Mouse (Mus musculus) right cerebral cortex, postnatal 4 days (tissue): Measurements from ENCODE around the gene Hpf1.

ENCODE experiments used
- DNase-seq: peaks from one replicate; pipeline ENCODE4 v3.0.0-alpha.2; 2022

Gene Hpf1

DNA sequence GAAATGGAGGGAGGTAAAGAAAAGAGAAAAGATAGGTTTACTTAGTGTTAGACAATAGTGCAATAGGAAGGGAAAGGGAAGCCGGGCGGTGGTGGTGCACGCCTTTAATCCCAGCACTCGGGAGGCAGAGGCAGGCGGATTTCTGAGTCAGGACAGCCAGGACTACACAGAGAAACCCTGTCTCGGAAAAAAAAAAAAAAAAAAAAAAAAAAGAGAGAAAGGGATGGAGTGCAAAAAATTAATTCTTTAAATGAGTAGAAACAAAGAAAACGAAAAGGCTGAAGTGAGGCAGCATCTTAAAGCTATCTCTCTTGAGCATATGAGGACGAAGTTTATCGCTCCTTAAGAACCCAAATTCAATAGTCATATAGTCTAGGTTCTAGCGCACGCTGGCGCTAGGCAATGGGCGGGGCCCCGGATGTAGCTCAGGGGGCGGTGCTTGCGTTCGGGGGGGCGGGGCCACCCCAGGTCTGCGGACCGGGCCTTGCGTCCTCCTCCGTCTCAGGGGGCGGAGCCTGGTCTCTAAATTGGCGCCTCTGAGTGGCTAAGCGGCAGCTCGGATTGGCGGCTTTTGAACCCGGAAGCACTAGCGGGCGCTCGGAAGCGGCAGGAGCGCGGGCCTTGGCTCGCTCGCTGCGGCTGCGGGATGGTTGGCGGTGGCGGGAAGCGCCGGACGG lies at the start of gene Hpf1:
Hpf1 (plus strand) TSS at position 576 of the 677 bp plus-strand sequence.
- peak; percentile 90 for DNase-seq

DNA sequence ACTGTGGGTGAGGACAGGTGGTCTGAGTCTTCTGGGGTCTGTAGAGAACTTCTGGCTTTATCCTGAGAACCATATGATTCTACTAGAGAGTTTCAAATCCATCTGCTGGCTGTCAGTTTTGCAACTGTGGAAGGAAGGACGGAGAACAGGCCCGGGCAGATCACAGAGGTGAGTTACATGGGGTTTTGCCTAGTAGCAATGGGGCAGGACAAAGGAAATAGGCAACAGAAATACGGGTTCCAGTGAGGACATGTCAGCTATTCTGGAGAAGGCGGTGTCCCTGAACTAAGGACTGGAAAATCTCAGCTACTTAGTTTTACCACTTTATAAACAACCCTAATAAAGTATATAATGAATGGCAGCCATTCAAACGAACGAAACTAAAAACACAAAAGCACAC lies 47.8 kb upstream of the Hpf1 start:
- no peak for DNase-seq

DNA sequence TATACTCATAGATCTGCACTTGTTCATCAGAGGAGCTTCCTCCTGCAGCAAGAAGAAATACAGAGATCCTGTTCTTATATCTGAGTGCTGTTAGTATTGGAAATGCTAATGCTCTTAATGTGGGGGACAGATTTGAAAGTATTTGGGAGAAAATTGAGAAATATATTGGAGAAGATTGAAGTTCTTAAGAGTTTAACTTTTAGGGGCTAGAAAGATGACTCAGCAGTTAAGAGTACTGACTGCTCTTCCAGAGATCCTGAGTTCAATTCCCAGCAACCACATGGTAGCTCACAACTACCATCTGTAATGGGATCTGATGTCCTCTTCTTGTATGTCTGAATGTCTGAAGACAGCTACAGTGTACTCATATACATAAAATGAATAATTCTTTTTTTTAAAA lies 32.7 kb upstream of the Hpf1 start:
- DNase-seq: no peak

DNA sequence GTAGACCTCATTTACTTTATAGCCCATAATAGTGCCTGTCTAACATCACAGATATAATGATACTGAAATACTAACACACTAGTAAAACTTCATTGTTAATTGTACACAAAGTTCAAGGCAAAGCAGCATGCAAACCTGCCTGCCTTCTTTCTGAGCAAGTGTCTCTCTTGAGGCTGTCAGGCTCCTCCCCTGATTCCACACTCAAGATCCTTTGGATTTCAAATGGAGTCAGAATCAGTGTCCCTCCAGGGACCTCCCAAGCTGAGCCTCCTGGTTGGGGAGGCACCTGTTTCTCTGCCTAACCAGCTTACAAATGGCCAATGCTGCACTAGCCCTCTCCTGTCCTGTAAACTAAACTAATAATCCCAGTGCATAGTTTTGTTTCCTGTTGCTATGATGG lies 32.1 kb upstream of the Hpf1 start:
- DNase-seq: no peak

DNA sequence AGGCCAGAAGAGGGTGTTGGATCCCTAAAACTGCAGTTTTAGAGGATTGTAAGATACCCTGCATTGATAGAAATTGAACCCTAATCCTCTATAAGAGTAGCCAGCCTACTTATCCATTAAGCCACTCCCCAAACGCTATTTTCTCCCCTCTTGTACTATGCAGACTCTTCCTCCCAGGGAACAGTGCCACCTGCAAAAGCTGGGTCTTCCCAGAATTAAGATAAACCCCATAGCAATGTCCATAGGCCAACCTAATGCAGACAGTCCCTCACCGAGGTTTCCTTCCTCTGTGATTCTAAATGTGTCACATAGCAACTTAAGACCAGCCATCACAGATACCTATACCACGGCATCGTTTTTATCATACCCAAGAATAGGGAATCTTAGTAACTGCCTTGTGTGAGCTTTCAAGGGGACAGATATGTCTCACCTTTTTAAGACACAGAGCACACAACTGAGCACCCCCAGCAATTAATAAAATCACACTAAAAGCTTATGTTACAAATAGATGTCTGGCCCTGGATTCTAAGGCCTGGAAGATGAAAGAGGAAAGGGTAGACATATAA lies 31.2 kb upstream of the Hpf1 start:
- no peak for DNase-seq

DNA sequence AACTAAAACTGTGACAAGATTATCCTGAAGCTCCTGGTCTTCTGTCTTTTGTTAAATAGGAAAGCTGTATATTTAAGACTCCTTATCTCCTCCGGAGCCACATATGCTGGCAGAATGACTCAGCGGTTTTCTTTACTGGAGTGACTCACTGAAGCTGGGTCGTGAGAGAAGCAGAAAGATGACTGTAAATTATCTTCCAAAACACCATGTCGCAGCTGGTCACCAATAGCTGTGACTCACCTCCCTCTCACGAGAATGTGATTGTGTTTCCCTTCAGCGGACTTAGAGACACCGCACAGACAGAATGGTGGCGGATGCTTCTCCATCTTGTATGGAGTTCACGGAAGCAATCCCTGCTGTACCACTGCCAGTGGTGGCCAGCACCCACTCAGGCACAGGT lies 30.6 kb upstream of the Hpf1 start:
- DNase-seq: no peak

DNA sequence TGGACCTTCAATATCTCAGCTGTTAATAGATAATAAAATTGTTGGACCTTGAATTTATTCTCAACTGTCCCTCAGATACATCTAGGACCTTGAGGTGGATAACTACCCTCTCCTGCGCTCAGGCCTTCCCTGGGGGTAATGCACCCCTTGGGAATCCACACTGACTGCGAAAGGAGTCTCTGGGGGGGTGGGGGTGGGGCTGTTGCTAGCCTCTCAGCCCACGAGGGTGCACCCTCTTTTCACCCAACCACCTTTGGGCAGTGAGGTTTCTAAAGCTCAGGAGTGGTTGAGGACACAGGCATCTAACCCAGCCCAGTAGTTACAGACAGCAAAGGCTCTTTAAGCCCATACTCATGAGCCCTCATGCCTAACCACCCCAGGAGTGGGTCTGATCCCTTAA lies 29.5 kb upstream of the Hpf1 start:
- no peak for DNase-seq

DNA sequence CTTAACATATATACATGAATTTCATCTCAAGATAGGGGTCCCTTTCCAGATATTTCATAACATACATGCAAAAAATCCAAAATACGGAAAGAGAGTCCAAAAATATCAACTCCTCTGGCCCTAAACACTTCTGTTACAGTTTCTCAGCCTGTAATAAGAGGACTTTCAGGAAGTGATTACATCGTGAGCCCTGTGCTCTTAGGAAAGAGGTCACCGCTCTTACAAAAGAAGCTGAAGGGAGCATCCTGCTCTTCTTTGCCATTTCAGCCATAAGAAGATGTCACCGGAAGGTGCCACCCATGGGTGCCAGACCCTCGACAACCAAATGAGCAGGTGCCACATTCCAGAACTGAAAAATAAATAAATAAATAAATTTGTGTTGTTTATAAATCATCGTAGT lies 28.4 kb upstream of the Hpf1 start:
- DNase-seq: no peak

DNA sequence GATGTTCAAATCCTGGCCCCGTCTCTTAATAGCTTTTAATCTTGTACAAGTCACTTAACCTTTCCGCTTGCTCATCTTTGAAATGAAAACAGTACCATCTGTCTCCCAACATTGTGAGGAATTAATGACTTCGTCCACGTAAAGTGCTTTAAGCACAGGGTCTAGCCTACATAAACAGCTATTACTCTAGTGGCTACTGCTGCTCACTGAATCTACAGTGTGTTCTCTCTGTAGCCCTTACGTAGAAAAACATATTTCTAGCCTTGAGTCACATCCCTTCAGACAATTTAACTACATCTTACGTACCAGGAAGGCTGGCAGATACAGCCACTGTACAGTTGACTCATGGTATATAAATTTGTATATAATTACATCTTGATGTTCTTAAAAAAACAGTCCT lies 25.3 kb upstream of the Hpf1 start:
- no peak for DNase-seq

DNA sequence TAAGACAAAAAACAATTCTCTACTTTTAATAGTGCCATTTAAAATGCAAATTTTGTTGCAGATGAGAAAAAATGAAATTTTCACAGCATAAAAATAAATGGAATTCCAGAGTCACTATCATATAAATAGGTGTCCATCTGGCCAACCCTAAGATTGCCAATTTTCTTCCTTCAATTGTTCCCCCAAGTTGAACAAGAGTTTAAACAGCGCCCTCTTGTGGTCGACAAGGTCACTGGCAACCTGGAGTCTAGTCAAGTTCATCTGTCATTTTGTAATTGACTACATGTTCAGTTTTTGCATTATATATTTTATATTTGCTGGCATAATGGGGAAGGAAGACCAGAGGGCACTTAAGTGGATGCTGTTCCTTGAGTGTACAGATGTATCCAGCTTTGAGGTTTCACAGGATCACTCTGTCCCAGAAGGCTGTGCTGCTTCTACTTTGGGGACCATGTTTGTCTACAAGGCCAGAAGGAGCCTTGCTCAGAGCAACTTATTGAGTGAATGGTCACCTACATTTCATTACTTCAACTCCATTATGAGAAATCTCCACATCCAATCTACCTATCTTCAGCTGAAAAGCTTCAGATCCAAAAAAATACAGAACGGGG lies 24.6 kb upstream of the Hpf1 start:
- peak; percentile 75 for DNase-seq

DNA sequence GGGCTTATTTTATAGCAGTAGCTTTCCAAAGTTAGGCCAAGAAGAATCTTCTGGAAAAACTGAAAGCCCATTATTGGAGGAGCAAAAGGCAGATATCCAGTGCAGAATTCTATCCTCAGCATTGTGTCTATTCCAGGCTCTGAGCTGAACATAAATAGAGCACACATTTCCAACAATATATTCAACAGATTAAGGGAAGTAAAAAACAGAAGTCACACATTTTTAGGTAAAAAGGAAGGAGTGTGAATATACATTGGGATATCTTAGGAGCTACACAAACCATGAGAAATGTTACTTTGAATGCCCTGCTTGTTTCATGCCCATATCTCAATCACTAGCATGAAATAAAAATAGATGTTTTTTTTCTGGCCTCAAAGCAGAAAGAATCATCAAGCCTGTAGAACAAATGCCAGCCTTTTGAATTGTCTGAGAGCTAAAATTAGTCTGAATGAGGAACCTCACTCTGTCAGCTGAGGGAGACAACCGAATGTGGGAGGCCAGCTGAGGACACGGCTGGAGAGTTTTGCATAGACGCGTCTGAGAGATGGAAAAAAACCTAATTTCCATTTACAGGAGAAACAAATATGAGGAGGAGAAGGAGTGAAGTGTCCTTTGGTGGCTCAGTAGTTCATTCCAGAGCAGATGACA lies 22.6 kb upstream of the Hpf1 start:
- no peak for DNase-seq

DNA sequence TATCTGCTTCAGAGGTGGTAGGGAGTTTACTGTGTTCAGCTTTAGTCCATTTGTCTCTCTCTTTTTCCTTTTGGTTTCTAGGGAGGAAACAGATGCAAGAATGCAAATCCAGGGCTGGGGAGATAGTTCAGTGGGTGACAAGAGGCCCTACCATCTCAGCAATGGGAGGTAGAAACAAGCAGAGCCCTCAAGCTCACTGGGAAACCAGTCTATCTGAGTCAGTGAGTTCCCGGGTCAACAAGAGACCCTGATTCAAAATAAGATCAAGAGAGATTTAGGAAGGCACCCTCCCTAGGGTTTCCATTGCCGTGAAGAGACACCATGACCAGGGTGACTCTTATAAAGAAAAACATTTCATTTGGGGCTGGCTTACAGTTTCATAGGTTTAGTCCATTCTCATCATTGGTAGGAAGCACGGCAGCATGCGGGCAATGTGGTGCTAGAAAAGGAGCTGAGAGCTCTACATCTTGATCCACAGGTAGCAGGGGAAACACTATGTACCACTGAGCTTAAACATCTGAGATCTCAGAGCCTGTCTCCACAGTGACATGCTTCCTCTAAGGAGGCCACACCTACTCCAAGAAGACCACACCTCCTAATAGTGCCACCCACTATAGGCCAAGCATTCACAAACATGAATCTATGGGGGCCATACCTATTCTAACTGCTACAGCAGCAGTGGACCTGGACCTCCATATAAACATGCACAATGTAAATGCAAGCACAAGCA lies 21.8 kb upstream of the Hpf1 start:
- DNase-seq: no peak

DNA sequence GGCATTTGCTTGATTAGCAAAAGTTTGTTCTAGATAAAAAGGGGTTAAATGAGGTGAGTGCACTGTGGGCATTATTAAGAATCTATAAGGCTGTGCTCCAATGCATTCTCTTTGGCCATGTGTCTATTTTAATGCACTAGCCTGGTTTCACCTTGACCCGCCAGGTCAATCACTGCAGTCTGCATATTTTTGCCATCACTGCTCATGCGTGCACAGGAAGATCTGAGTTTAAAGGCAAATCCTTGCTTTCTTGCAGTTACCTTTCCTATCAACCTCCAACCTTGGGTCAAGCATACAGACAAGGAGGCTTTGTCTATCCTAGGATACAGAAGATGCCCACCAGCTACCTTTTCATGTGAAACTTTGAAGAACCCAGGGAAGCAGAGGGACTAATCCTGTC lies 20.5 kb upstream of the Hpf1 start:
- DNase-seq: no peak

DNA sequence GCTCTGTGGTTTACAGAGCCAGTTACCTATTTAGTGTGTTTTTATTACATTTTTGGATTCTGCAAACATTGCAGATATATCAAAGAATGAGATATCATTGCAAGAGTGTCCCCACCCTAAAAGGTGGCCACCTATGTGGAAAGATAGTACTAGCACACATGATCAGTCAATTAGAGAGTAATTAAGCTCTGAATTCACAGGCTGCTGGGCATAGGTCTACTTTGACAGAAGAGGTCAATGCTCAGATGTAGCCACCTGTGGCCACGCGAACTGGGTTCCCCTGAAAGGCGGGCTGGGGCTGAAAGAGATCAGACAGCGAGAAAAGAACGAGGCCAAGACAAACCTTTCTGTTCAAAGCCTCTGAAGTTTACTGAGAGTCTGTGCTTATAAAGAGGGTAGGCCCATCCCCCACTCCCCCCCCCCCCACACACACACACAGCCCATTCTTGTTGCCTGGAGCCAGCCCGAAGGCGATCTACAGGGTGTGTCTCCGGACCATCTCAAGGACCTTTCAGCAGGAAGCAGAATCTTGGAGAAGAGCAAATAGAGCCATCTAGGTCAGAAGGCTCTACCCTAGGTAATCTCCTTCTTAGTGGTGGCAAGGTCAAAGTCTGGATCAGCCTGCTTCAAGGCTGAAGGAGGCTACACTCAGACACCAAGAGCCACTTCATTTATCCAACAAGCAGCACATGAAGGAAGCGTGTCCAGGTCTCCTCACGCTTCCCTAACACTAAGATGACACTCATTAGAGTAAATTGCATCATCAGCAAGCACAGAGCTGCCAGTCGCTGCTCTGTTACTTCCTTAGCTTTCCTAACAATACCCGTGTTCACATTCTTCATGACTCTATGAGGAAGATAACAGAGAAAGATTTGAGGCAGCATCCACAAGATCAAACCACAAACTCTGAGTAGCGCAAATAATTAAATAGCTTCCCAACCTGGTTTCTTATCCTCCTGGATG lies 19.7 kb upstream of the Hpf1 start:
- no peak for DNase-seq

DNA sequence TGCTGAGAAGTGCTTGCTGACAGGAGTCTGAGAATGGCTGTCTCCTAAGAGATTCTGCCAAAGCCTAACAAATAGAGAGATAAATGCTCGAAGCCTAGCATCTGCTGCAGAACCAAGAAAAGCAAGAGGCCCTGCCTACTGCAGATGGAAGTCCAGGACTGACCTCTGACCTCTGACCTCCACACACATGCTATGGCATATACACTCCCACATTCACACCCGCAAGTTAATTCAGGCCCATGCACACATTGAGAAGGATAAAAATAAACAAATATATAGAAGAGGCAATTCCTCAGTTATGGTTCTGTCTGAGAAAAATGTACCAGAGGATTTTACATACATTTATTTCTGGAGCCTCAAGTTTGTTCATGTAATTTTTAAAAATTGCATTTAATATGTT lies 11.6 kb upstream of the Hpf1 start:
- no peak for DNase-seq

DNA sequence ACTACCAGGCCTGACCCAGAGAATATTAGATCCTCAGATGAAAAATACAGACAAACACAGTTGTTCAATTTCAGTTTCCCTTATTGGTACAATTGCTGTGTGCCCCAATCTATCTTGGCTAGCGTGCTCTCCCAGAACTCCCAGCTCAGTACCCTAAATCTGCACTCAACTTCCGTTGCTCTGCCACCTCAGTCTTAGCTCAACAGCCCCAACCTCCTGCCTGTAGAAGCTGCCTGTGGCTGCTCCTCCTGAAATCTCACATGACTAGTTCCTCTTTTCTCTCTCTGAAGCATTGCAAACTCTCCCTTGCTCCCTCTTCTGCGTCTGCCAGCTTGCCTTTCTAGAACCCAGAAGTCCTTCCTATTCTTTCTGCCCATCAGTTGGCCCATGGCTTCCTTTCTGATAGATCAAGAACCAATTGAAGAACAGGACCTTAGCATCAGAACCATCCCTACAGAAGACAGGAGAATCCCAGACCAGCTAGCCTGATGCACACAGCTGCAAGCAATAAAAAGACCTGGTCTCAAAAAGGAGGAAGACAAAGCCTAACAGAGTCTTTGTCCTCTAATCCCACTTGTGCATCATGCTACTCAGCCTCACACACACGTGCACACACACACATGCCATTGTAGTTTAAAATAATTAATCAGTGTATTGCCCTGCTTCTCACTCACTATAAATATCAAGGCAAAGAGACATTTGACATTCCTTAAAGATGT lies 6.6 kb upstream of the Hpf1 start:
- no peak for DNase-seq

DNA sequence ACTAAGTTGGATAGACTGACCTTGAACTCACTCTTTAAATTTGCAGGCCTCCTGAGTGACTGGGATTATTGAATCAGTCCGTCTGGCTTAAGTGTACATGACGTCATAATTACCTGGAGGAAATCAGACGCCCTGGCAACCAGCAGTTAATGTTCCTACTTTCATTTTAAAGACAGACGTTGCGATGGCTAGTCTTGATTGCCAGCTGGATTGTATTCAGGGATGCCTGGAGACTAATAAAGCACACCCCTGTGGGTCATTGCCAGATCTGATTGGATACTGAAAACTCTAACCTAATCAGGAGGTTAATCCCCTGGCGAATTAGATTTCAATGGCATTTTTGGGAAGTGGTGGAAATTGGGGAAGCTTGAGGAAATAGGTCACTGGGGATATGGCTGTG lies 3.5 kb upstream of the Hpf1 start:
- no peak for DNase-seq

DNA sequence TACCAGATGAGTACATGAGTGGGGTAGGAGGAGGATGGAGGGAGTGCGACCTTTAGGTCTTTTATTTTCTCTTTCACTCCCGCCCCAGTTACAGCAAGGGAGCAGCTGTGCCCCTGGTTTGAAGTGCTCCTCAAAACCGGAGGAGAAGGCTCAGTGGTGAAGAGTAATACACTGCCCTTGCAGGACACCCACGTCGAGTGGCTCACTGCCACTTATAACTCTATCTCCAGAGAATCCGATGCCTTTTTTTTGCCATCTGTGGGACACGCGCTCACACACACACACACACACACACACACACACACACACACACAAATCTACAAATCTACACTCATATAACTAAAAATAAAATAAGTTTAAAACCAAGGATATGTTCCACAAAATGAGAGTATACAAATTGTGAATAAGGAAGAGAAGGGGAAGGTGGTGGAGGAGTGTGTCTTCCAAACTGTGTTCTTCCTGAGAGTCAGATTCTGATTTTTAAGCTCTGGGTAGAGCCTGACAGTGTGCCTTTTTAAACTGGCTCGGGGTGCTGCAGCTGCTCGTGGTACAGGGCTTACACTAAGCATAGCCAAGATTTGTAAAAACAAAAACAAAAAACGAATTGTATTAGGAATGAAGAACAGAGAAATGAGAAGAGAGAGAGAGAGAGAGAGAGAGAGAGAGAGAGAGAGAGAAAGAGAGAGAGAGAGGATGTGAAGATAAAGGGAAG lies 931 bp upstream of the Hpf1 start:
- DNase-seq: no peak

DNA sequence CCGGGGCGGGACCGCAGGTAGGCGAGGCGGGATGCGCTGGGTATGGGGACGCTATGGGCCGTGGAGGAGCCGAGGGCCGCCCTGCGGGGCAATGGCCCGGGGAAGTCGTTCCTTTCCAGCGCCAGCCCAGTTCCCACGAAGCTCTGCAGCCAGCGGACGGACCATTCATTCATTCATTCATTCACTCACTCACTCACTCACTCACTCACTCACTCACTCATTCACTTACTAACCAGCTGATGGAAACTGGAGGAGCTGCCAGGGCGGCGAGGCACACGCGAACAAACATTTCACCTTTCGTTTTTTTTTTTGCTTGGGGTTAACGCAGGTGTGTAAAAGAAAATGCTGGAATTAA lies 279 bp downstream of the Hpf1 start:
- DNase-seq: no peak

DNA sequence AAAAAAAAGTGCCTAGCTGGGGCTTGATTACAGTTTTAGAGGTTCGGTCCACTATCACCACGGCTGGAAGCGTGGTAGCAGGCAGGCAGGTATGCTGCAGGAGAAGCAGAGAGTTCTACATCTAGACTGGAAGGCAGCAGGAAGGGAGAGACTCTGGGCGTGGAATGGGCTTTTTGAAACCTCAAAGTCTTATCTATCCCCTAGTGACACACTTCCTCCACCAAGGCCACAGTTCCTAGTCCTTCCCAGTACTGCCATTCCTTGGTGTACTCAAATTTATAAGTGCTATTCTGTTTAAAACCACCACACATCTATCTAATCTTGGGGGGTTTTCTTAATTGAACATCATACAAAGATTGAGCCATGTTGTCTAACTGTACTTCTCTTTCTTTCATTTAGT lies 1.5 kb downstream of the Hpf1 start:
- DNase-seq: no peak

DNA sequence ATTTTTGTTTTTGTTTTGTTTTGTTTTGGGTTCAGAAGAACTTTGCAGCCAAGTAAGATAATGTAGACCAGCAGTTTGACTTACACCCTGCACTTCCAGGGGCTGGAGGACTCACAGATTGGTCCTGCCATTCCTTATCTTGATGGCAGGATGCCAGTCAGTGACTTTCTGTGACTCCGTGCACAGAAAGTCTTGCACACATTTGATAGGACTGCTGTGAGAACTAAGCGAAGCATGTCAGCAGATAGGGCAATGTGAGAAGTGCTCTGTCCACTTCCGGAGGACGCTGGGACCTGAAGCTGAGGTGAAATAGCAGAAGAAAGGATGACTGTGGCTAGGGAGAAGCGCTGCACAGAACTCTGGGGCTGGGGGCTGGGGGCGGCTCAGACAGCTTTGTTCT lies 5.7 kb downstream of the Hpf1 start:
- DNase-seq: no peak
